Mouse (Mus musculus) heart, postnatal 0 days (tissue): Measurements from ENCODE around the gene Insl3.

Source experiments
- CTCF ChIP-seq: IDR thresholded peaks from 2 replicates; pipeline ENCODE4 v1.5.1; 2016; ENCODE audit warnings: antibody characterized with exemption, control low read depth, low read depth
- EP300 ChIP-seq: IDR thresholded peaks from 2 replicates; pipeline ENCODE4 v1.6.1; 2016; ENCODE audit warnings: antibody characterized with exemption, low read depth

DNA sequence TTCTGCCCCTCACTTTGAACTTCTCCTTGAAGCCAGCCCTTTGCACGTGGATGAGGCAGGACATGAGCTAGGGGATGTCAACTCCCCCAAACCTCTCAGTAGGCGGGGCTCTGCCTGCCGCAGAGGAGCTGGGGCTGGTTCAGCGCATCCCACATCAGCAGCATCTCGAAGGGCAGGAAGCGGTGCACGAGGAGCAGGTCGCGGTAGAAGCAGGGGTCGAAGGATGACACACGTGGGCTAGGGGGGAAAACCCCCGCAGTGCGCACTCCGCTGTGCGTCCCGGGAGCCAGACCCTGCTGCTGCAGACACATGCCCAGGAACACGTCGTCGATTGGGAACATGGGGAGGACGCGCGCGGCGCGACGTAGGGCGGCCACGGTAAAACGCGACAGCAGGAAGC is 3.5 kb downstream of the Insl3 start:
- no peak for TF ChIP-seq EP300
- TF ChIP-seq CTCF = no peak
